Mouse (Mus musculus) kidney, embryonic 15.5 days (tissue): Measurements from ENCODE around the gene Krt79. TPM values are rescaled to one million over a fixed set of nuclear protein-coding genes. Genes with fewer than 3 reads are reported as not detected.

Experiments
- microRNA-seq: library from miRNA; unstranded; fragments of <30 nt; microRNA quantifications from one replicate; pipeline ENCODE4, GENCODE M21; 2016
- polyA plus RNA-seq: library from polyadenylated mRNA; unstranded; fragments of >200 nt; fragmentation: Nextera tagmentation; extraction: Ambion mirVana; gene quantifications from 2 replicates; pipeline ENCODE4 v1.2.1, GENCODE M21; 2015

Gene Krt79
- polyA plus RNA-seq, 1 experiment from 2014 or later, result 0.45 TPM

Small RNAs within 50 kb of the gene (microRNA-seq; reads per million reads assigned to microRNA genes)
- gene Gm44356, result not detected

Other genes starting within 250 kb of the Krt79 start
- gene Krt6a, start 246.0 kb downstream of the Krt79 start, polyA plus RNA-seq, result 0.62 and 3.8 TPM in 2 replicates
- gene Krt5, start 227.4 kb downstream of the Krt79 start, polyA plus RNA-seq, result 3.2 and 5.1 TPM in 2 replicates
- gene Krt71, start 197.2 kb downstream of the Krt79 start, polyA plus RNA-seq, result not detected in 2 replicates
- not detected in 2 replicates for gene Krt72, start 153.9 kb downstream of the Krt79 start, polyA plus RNA-seq
- not detected in 2 replicates for gene Krt73, start 138.0 kb downstream of the Krt79 start, polyA plus RNA-seq
- gene Krt2, start 122.2 kb downstream of the Krt79 start, polyA plus RNA-seq, result not detected in 2 replicates
- 1.4 and 6.7 TPM in 2 replicates for gene Krt1, start 89.5 kb downstream of the Krt79 start, polyA plus RNA-seq
- gene Krt77, start 70.6 kb downstream of the Krt79 start, polyA plus RNA-seq, result 0.05 and 0.72 TPM in 2 replicates
- gene Krt76, start 47.4 kb downstream of the Krt79 start, polyA plus RNA-seq, result not detected in 2 replicates
- 2.4 and 7.5 TPM in 2 replicates for gene Krt4, start 15.6 kb downstream of the Krt79 start, polyA plus RNA-seq
- 0.04 and 0.15 TPM in 2 replicates for gene Krt78, start 14.0 kb upstream of the Krt79 start, polyA plus RNA-seq
- gene Krt8, start 64.2 kb upstream of the Krt79 start, polyA plus RNA-seq, result 213 and 217 TPM in 2 replicates
- 176 and 180 TPM in 2 replicates for gene Krt18, start 87.9 kb upstream of the Krt79 start, polyA plus RNA-seq
- 127 and 130 TPM in 2 replicates for gene Eif4b, start 133.4 kb upstream of the Krt79 start, polyA plus RNA-seq
- gene Tns2, start 160.1 kb upstream of the Krt79 start, polyA plus RNA-seq, result 39.7 and 48.4 TPM in 2 replicates
- 18.0 and 18.4 TPM in 2 replicates for gene Spryd3, start 195.9 kb upstream of the Krt79 start, polyA plus RNA-seq
- gene Igfbp6, start 204.0 kb upstream of the Krt79 start, polyA plus RNA-seq, result 31.0 and 33.6 TPM in 2 replicates
- gene Soat2, start 210.2 kb upstream of the Krt79 start, polyA plus RNA-seq, result 0.33 and 1.1 TPM in 2 replicates